Mouse (Mus musculus): ENCODE data around the gene Acmsd.
A peak's percentile ranks its signal among the peaks of the same experiment; 100 is the strongest.
"Not testable (repeated sequence)": the region's sequence is repeated elsewhere in the genome, so short reads cannot be mapped to it uniquely, and the experiment has no call there.

Gene Acmsd

GRCm38 (mm10) chr1:127729096-127729495 is at the start of gene Acmsd:
Gene Acmsd, plus strand, starts transcription at chr1:127729413.
- no peak for DNase-seq (ENCODE audit: low read depth, low spot score)

- DNase-seq (ENCODE audit: low read depth, low spot score): peak; percentile 77
Observed at GRCm38 (mm10) chr1:127679498-127680133, 49.6 kb upstream of the Acmsd start, which contains the start of gene Tmem163. Gene Tmem163, minus strand, starts transcription at chr1:127679548.

- DNase-seq (ENCODE audit: low read depth, low spot score): no peak
Observed at GRCm38 (mm10) chr1:127696533-127696932, 32.7 kb upstream of the Acmsd start.

- no peak for DNase-seq (ENCODE audit: low read depth, low spot score)
Observed at GRCm38 (mm10) chr1:127702187-127702586, 27.0 kb upstream of the Acmsd start.

GRCm38 (mm10) chr1:127706269-127706668 is 22.9 kb upstream of the Acmsd start:
- DNase-seq (ENCODE audit: low read depth, low spot score): no peak

- DNase-seq (ENCODE audit: low read depth, low spot score): no peak
Observed at GRCm38 (mm10) chr1:127716441-127716840, 12.8 kb upstream of the Acmsd start.

- no peak for DNase-seq (ENCODE audit: low read depth, low spot score)
Observed at GRCm38 (mm10) chr1:127718290-127718689, 10.9 kb upstream of the Acmsd start.

- DNase-seq (ENCODE audit: low read depth, low spot score): no peak
Observed at GRCm38 (mm10) chr1:127723596-127723995, 5.6 kb upstream of the Acmsd start.

GRCm38 (mm10) chr1:127731086-127731485 is 1.9 kb downstream of the Acmsd start:
- no peak for DNase-seq (ENCODE audit: low read depth, low spot score)

- DNase-seq (ENCODE audit: low read depth, low spot score): no peak
Observed at GRCm38 (mm10) chr1:127732435-127732834, 3.2 kb downstream of the Acmsd start.

GRCm38 (mm10) chr1:127732841-127733240 is 3.6 kb downstream of the Acmsd start:
- no peak for DNase-seq (ENCODE audit: low read depth, low spot score)

- DNase-seq (ENCODE audit: low read depth, low spot score): no peak
Observed at GRCm38 (mm10) chr1:127735356-127735755, 6.1 kb downstream of the Acmsd start.

GRCm38 (mm10) chr1:127750401-127751102 is 21.3 kb downstream of the Acmsd start:
- no peak for DNase-seq (ENCODE audit: low read depth, low spot score)

- DNase-seq (ENCODE audit: low read depth, low spot score): no peak
Observed at GRCm38 (mm10) chr1:127755806-127756205, 26.6 kb downstream of the Acmsd start.

- no peak for DNase-seq (ENCODE audit: low read depth, low spot score)
Observed at GRCm38 (mm10) chr1:127756331-127757163, 27.3 kb downstream of the Acmsd start.

GRCm38 (mm10) chr1:127757164-127757545 is 27.9 kb downstream of the Acmsd start:
- not testable (repeated sequence) for DNase-seq (ENCODE audit: low read depth, low spot score)

GRCm38 (mm10) chr1:127765468-127765867 is 36.3 kb downstream of the Acmsd start:
- DNase-seq (ENCODE audit: low read depth, low spot score): peak; percentile 23

GRCm38 (mm10) chr1:127766741-127767140 is 37.5 kb downstream of the Acmsd start:
- no peak for DNase-seq (ENCODE audit: low read depth, low spot score)

GRCm38 (mm10) chr1:127773198-127773802 is 44.1 kb downstream of the Acmsd start:
- no peak for DNase-seq (ENCODE audit: low read depth, low spot score)

- DNase-seq (ENCODE audit: low read depth, low spot score): peak; percentile 100
Observed at GRCm38 (mm10) chr1:127773803-127774500, 44.7 kb downstream of the Acmsd start, which contains the start of gene Ccnt2. Gene Ccnt2, plus strand, starts transcription at chr1:127774164.

- DNase-seq (ENCODE audit: low read depth, low spot score): no peak
Observed at GRCm38 (mm10) chr1:127774501-127774880, 45.3 kb downstream of the Acmsd start.
